Mouse (Mus musculus) right cerebral cortex, postnatal 4 days (tissue): ENCODE measurements at regions not wholly inside any gene's neighbourhood (a gene's known extent, or its start where the extent isn't known, plus 50 kb on each side); places are given as distances from the start of the nearest gene placed in this dataset.
A peak's percentile ranks its signal among the peaks of the same experiment; 100 is the strongest.

Experiments used
- DNase-seq: peaks from one replicate; pipeline ENCODE4 v3.0.0-alpha.2; 2022

GRCm38 (mm10) chr1:128951436-128951835 lies 321.7 kb upstream of the Thsd7b start:
- no peak for DNase-seq

GRCm38 (mm10) chr1:128950512-128950911 lies 322.6 kb upstream of the Thsd7b start:
- DNase-seq = no peak

GRCm38 (mm10) chr1:128914811-128915210 lies 322.7 kb upstream of the Cxcr4 start:
- DNase-seq = no peak

GRCm38 (mm10) chr1:128912532-128912931 lies 320.4 kb upstream of the Cxcr4 start:
- DNase-seq = no peak

GRCm38 (mm10) chr1:128907566-128907965 lies 315.5 kb upstream of the Cxcr4 start:
- DNase-seq = no peak

- DNase-seq = no peak
These were observed 305.9 kb upstream of the Cxcr4 start for GRCm38 (mm10) chr1:128898025-128898424.

GRCm38 (mm10) chr1:128894546-128894945 lies 302.5 kb upstream of the Cxcr4 start:
- no peak for DNase-seq

- DNase-seq = no peak
These were observed 286.2 kb upstream of the Cxcr4 start for GRCm38 (mm10) chr1:128878291-128878690.

GRCm38 (mm10) chr1:128875289-128875688 lies 283.2 kb upstream of the Cxcr4 start:
- peak; percentile 68 for DNase-seq

GRCm38 (mm10) chr1:128874190-128874589 lies 282.1 kb upstream of the Cxcr4 start:
- DNase-seq = no peak

- no peak for DNase-seq
These were observed 276.7 kb upstream of the Cxcr4 start for GRCm38 (mm10) chr1:128868761-128869160.

- no peak for DNase-seq
These were observed 268.4 kb upstream of the Cxcr4 start for GRCm38 (mm10) chr1:128860537-128860936.

GRCm38 (mm10) chr1:128860094-128860493 lies 268.0 kb upstream of the Cxcr4 start:
- DNase-seq = no peak

- no peak for DNase-seq
These were observed 266.6 kb upstream of the Cxcr4 start for GRCm38 (mm10) chr1:128858661-128859060.

- DNase-seq = no peak
These were observed 264.8 kb upstream of the Cxcr4 start for GRCm38 (mm10) chr1:128856933-128857332.

- no peak for DNase-seq
These were observed 262.6 kb upstream of the Cxcr4 start for GRCm38 (mm10) chr1:128854649-128855048.

- no peak for DNase-seq
These were observed 261.2 kb upstream of the Cxcr4 start for GRCm38 (mm10) chr1:128853286-128853685.

GRCm38 (mm10) chr1:128837361-128837760 lies 245.3 kb upstream of the Cxcr4 start:
- DNase-seq = no peak

GRCm38 (mm10) chr1:128835510-128835909 lies 243.4 kb upstream of the Cxcr4 start:
- DNase-seq = no peak

- no peak for DNase-seq
These were observed 241.1 kb upstream of the Cxcr4 start for GRCm38 (mm10) chr1:128833096-128833715.

- peak; percentile 78 for DNase-seq
These were observed 240.2 kb upstream of the Cxcr4 start for GRCm38 (mm10) chr1:128832201-128832883.

GRCm38 (mm10) chr1:128830671-128831240 lies 238.7 kb upstream of the Cxcr4 start:
- DNase-seq = no peak

- DNase-seq = no peak
These were observed 237.4 kb upstream of the Cxcr4 start for GRCm38 (mm10) chr1:128829536-128829935.

GRCm38 (mm10) chr1:128826419-128826818 lies 234.3 kb upstream of the Cxcr4 start:
- no peak for DNase-seq
